Mouse (Mus musculus) gastrocnemius, adult 18-20 months (tissue): ENCODE measurements at regions not wholly inside any gene's neighbourhood (a gene's known extent, or its start where the extent isn't known, plus 50 kb on each side); places are given as distances from the start of the nearest gene placed in this dataset.
"Not testable (repeated sequence)": the region's sequence is repeated elsewhere in the genome, so short reads cannot be mapped to it uniquely, and the experiment has no call there.

ENCODE experiments used
- DNase-seq: peaks from one replicate; pipeline ENCODE4 v3.0.0; 2021; ENCODE audit warnings: low spot score

DNA sequence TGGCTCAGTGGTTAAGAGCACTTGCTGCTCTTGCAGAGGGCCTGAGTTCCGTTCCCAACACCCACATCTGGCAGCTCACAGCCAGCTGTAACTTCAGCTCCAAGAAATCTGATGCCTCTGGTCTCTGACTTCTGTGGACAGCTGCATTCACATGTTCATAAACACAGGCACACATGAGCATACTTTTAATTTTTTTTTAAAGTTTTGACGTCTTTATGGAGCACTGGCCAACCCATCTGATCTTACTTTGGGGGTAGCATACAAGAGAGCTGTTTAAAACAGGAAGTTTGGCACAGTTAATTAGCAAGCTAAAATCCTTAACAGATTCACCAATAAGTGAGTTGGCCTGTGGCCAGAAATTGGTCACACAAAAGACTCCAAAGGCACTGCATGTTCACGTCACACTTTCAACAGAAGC lies 81.2 kb upstream of the Atl2 start:
- peak; percentile 62 for DNase-seq

DNA sequence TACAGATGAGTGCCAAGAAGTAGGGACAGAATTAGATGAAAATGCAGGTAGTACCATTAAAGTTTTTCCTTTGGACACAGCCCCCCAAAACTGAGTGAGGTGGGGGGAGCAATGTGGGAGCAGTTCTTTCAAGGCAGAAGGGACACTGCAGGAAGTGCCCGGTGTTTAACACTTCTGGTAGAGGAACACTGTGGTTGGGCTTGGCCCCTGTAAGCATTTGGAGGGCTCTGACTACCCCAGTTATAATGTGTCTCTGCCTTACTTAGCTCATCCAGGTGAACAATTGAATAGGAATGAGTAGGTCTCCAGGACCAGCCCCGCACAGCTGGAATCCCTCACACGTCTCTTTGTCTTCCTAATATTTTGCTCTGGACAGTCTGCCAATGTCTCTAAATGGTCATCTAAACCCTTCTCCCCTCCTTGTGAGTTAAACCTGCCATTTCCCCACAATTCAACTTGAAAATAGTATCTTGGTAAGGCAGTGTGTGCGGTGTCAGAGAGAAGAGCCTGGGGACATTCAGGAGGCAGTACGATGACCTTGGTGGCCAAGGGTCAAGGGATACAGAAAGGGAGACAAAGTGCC lies 80.7 kb upstream of the Atl2 start:
- DNase-seq = no peak

DNA sequence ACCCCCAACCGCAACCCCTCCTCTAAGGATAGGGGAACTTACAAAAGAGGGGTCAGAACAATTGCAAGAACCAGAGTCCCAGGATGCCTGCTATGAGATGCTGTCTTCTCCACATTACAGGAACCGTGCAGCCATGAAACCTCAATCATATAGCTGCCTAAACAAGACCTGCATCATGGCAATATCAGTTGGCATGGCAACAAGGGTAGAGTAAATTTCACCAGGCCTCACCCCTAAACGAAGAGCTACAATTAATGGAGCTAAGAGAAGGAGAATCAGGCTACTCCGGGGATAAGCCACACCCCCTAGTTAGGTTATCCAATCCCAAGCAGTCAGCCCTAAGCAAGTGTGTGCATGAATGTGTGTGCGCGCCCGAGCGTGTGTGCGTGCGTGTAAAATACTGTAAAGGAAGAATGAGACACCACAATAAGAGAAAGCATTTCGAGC lies 80.1 kb upstream of the Atl2 start:
- DNase-seq = no peak

DNA sequence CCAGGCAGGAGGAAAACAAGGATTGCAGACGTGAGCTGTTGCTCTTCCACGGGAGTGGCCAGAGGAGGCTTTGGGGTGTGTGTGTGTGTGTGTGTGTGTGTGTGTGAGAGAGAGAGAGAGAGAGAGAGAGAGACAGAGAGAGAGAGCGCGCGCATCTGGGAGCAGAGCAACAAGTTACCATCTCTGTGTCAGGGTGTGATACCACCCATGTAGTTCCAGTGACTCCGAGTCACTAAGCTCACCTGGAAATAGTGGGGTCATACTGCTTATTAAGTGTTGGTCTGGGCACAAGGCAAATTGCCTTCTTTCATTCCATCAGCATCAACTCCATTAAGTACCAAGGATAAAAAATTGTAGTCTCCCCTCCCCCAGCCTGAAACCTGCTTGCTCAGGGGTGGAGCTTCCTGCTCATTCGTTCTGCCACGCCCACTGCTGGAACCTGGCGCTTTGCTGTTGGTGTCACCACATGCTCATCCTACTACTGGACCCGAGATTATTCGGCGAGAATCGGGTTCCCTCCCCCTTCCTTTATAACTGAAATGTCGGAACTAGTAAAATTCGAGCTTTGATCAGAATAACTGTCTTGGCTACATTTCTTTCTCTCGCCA lies 79.3 kb upstream of the Atl2 start:
- not testable (repeated sequence) for DNase-seq

DNA sequence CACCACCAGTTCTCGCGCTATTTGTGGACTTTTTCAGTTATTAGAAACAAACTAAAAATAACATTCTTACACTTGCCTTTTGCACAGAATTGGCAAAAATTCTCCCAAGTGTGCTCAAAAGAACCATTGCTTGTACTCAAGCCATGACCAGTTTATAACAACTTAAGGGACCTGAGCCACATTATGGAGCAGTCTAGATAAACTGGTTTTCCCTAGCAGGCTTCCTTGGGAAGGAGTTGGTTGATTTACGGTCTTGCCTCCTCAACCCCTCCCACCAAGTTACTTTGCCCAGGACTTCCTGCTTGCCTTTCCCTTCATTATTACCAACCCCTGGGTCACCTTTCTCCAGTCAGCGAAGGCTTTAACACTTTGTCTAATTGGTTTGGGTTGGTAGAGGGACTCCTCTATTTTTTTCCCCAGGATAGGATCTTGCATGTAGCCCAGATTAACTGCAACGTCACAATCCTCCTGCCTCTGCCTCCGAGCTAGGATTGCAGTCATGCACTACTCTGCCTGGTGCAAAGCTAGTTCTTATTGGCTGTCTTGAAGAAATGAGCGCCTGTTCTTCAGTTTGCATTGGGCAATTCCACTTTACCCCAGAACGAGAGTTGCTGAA lies 75.9 kb upstream of the Atl2 start:
- DNase-seq = no peak

DNA sequence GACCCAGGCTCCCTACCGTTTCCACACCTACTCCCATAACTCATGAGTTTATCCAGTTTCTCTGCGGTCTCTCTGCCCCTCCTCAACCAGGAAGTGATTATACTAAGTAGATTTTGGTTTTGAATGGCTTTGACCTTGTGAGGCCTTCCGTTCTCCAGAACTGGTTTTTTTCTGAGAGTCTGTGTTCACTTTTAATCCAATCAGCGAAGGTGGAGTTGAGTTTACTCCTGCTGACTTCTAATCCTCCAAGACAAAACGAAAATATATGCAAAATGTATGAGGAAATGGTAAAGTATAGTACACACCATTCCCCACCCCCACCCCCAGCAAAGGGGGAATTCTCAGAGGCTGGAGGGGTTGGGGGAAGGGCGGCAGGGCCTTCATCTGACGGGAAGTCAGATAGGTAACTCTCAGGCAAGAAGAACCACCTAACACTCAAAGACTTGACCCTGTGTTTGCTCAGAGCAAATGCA lies 73.6 kb upstream of the Atl2 start:
- DNase-seq = no peak

DNA sequence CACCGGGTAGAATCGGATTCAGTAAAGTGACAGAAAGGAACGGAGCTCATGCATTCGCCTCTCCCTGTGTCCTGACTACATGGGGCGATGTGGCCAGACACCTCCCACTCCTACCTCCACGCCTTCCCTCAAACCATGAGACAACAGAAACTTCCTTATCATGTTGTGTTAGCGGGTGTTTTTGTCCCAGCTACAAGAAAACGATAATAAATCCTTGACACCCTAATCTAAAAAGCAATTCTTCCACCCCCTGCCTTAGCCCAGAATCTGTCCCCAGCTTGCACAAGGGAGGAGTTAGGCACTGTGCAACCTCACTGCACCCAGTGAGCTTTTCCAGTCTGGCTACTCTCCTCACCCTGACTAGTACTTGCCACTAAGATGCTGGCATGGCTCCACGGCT lies 72.9 kb upstream of the Atl2 start:
- DNase-seq = no peak

DNA sequence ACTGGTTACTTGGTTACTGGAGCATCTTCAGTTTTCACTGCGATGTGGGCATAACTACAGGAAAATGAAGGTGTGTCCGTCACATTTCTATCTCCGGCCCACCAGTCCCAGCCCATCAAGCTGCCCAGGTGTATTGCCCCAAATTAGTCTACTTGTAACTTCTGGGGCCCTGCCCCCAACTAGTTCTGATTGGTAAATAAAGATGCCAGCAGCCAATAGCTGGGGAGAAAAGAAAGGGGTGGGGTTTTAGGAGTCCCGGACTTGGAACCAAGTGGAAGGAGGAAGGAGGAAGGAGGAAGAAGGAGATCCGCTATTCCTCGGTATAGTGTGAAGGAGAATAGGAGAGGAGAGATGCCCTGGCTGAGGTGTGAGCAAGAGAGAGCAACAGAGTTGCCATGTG lies 71.1 kb upstream of the Atl2 start:
- no peak for DNase-seq

DNA sequence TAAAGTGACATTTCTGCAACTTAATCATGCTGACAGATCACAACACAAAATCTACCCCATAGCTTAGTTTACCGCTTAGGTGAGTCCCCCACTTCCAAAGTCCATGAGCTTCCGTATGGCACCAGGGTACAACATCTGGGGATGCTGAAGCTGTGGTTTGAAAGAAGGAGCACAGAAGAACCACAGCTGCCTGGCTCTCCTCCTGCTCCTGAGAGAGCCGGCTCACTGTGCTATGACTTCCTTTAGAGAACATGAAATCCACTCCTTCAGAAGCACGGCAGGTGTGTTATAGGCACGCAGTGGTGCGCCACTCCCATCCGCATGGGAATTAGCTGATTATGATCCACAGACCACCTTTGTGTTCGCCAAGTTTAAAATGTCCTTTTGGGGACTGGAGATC lies 69.7 kb upstream of the Atl2 start:
- DNase-seq = no peak

DNA sequence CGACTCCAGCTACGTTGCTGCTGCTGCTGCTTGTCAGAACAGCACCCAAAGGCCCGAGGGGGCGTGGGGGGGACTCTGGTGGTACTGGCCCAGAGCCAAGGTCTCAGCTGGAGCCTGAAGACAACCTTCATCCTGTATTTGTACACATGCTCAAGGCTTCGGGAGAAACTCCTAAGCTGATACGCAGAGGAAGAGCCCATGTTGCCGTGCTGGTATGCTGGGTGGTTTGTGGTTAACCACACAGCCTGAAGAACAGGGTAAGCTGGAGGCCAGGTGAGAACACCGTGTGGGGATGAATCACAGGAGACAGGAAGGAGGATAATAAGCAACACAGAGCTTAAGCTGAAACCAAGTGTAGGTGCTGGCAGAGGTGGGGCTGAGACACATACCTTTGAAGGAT lies 68.9 kb upstream of the Atl2 start:
- no peak for DNase-seq

DNA sequence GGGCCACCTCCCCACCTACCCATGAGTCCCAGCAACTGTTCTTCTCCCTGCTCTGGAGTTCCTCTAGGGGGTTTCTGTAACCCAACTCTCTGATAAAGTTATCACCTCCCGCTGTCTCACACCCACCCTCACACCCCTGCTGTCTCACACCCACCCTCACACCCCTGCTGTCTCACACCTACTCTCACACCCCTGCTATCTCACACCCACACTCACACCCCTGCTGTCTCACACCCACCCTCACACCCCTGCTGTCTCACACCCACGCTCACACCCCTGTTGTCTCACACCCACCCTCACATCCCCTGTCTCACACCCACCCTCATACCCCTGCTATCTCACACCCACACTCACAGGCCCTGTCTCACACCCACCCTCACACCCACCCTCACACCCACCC lies 67.4 kb upstream of the Atl2 start:
- DNase-seq = no peak

DNA sequence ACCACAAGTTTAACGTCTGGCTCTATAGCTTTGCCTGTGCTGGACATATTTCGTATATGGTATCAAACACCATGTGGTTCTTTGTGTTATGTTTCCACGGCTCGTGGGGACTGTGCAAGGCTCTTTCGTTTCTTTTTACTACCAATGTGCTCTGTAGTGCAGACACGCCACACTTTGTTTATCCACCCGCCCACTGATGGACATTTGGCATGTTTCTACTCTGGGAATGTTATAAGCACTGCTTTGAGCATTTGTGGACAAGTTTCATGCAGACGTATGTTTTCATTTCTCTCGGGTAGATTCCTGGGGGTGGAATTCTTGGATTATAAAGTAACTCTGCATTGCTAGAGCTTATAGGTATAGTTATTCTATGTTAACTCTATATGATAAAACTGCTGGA lies 65.5 kb upstream of the Atl2 start:
- DNase-seq = no peak

DNA sequence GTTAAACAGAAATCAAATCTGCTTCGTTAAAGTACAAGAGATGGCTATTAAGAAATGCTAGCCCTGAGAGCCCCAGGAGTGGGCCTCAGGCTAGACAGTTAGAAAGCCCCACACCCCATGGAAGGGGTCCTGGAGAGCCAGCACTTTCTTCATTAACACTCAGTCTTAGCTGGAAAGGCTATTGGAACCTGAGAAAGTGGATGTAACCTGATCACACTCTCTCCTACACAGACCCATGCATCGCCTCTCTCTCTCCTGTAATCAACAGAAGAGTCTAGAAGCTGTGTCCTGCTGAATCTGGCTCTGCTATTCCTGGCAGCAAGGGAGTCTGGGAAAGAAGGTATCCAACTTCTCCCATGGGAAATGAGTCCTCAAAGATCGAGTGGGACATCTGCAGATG lies 64.8 kb upstream of the Atl2 start:
- no peak for DNase-seq

DNA sequence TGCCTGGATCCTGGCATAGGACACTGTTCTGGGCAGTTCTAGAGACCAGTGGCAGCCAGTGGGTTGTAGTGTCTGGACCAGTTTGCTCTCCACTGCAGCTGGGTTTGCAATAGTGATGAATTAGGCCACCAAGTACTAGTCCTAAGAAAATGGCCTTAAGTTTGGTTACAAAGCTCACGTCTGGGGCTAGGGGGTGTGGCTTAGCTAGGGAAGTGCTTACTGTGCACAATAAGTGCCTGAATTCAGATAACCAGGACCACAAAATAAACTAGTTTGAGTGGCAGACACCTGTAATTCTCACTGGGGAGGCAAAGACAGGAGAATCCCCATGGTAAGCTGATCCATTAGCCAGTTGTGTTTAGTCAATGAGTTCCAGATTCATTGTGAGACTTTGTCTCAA lies 59.3 kb upstream of the Atl2 start:
- no peak for DNase-seq

DNA sequence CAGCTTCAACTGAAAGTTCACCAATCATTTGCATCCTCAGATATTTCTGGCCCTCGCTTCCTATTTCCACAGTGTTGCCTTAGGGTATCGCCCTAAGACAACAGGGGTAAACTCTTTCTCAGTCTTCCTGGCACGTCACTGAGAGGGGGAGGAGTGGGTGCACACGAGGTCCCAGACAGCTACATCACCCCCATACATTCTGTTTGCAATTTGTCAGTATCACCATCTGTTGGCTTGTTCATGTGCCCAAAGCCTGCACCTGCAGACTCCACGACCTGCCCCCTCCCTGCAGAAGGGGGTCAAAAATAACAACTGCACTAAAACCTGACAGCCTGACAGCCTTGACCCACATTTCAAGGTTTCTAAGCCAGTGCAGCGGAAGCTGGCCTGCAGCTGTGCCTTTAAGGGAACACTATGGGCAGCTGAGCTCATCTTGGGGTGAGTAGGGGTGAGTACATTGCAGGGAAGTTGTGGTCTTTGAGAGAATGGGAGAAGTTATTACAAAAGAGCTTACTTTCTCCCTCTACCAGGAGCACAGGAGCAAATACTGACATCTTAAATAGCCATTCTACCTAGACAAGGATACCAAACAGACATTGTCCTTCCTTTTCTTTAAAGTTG lies 58.8 kb upstream of the Atl2 start:
- DNase-seq = no peak

DNA sequence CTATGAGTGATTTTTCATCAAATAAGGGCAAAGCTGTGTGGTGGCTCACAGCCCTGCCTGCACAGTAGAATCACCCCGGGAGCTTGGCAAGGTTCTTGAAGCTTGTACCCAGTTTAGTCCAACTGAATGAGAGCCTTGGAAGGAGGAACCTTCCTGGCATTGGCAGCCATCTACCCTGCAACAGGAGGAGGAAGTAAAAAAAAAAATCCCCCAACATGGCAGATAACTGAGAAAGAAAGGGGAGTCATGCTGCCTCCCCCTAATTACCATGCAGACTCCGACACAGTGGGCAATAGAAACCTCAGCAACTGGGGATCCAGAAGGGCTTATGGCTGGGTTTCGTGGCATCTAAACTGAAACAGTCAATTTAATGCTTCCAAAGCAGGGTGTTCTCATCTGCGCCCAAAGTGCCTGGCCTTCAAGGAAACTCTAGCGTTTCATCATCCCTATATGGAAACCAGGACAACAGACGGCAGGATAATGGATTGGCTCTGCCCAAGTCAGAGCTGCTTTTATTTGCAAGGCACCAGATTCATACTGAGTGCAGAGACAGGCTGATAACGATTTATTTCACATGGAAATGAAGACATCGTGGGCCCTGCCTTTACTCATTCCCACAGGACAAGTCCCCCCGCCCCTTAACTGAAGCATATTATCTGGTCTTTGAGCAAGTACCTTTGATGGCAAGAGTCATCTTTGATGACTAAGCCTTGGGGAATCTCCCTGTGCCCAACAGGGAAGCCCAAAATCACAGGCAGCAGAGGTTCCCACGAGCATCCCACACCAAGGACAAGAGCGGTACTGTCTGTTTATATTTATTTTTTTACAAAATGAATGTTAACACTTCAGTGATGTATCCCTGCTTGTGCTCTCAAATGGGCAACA lies 52.9 kb upstream of the Atl2 start:
- peak; percentile 51 for DNase-seq
